Mouse (Mus musculus) adrenal gland, postnatal 25 days (tissue): Measurements from ENCODE around the gene 1700008O03Rik. TPM values are rescaled to one million over a fixed set of nuclear protein-coding genes. Genes with fewer than 3 reads are reported as not detected.

Experiments used
- DNase-seq: peaks from one replicate; pipeline ENCODE4 v3.0.0; 2021; ENCODE audit warnings: mixed read lengths
- total RNA-seq: library from RNA; stranded (reverse); gene quantifications from 2 replicates; pipeline ENCODE4 v1.2.3, GENCODE M21; 2021

Gene 1700008O03Rik
- total RNA-seq, 1 experiment from 2014 or later, result 2.3 TPM

GRCm38 (mm10) chr7:44344622-44345021 is 41.0 kb downstream of the 1700008O03Rik start:
- no peak for DNase-seq

- no peak for DNase-seq
These were observed 42.1 kb downstream of the 1700008O03Rik start for GRCm38 (mm10) chr7:44343459-44344015.

GRCm38 (mm10) chr7:44341714-44342113 is 43.9 kb downstream of the 1700008O03Rik start:
- DNase-seq, result no peak

- no peak for DNase-seq
These were observed 44.5 kb downstream of the 1700008O03Rik start for GRCm38 (mm10) chr7:44341119-44341518.

GRCm38 (mm10) chr7:44340226-44340625 is 45.4 kb downstream of the 1700008O03Rik start:
- no peak for DNase-seq

- DNase-seq, result no peak
These were observed 48.3 kb downstream of the 1700008O03Rik start for GRCm38 (mm10) chr7:44337121-44337849.

GRCm38 (mm10) chr7:44336046-44337021 is 49.3 kb downstream of the 1700008O03Rik start:
- DNase-seq, result no peak

GRCm38 (mm10) chr7:44335031-44335878 is 50.4 kb downstream of the 1700008O03Rik start:
- DNase-seq, result peak; percentile 50

- DNase-seq, result no peak
These were observed 51.5 kb downstream of the 1700008O03Rik start for GRCm38 (mm10) chr7:44334139-44334538.

GRCm38 (mm10) chr7:44332336-44332735 is 53.3 kb downstream of the 1700008O03Rik start:
- DNase-seq, result no peak

GRCm38 (mm10) chr7:44326614-44327013 is 59.0 kb downstream of the 1700008O03Rik start:
- no peak for DNase-seq

- no peak for DNase-seq
These were observed 63.3 kb downstream of the 1700008O03Rik start for GRCm38 (mm10) chr7:44322290-44322689.

GRCm38 (mm10) chr7:44320886-44321285 is 64.7 kb downstream of the 1700008O03Rik start:
- no peak for DNase-seq

GRCm38 (mm10) chr7:44317913-44318312 is 67.7 kb downstream of the 1700008O03Rik start:
- peak; percentile 43 for DNase-seq

- no peak for DNase-seq
These were observed 73.1 kb downstream of the 1700008O03Rik start for GRCm38 (mm10) chr7:44312484-44312883.

- no peak for DNase-seq
These were observed 73.8 kb downstream of the 1700008O03Rik start for GRCm38 (mm10) chr7:44311713-44312304.

GRCm38 (mm10) chr7:44310878-44311712 is 74.5 kb downstream of the 1700008O03Rik start:
- DNase-seq, result peak; percentile 58

GRCm38 (mm10) chr7:44310285-44310877 is 75.2 kb downstream of the 1700008O03Rik start:
- peak; percentile 15 for DNase-seq
